17 mouse cellular contexts compared by ENCODE assay signal in the genomic region with DNA sequence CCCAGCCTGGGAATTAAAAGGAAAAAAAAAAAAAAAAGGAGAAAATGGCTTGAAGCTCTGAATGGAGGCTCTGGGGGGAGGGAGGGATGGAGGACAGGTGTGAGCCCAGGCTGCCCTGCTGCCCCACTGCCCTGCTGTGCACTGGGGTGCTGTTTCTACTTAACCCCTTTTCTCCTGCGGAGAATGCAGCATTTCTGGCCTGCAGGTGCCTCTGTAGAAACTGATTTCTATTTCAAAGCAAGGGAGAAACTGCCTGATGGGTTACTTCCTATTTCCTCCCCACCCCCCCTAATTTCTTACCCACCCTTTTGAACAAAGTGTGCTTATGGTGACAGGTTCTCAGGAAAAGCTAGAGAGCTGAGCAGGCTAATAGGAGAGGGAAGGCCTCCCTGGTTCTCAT.
DNase-seq lines count a peak whose midpoint lies in the region; ATAC-seq and TF ChIP-seq lines count a peak whose summit lies in the region.
"Had no signal": no experiment of that assay in that cellular context is flagged by ENCODE, and none has a peak within 500 bp of the region (broad histone marks: within the 10 kb centered on the region; RNA-seq: fewer than 3 reads in every experiment).

No protein-coding gene starts in this region.

- no peak overlapping the region for H3K4me3 ChIP-seq in forebrain, embryonic 15.5 days
- H3K4me3 ChIP-seq in hindbrain, embryonic 15.5 days, result peak overlapping the region; percentile 25
- peak overlapping the region; percentile 16 for H3K4me3 ChIP-seq in midbrain, postnatal 0 days (ENCODE audit: low read depth, low read length)
- H3K4me3 ChIP-seq: erythroblast, embryonic 14.5 days; heart, adult 2 months had no signal

- DNase-seq in brain, embryonic 14.5 days (ENCODE audit: low read depth), result peak; percentile 36
- no peak for DNase-seq in midbrain, postnatal 0 days (ENCODE audit: low spot score)
- no peak for DNase-seq in cerebellum, adult 18-20 months
- DNase-seq in embryo, embryonic 10.5 days (ENCODE audit: low spot score), result no peak
- DNase-seq: cerebellum, adult 11-12 months; cerebellum, postnatal 36 days; heart, adult 2 months; kidney, adult 9 months; kidney, postnatal 4 days; layer of hippocampus, postnatal 36 days; liver; liver, postnatal 0 days; thymus, postnatal 36 days had no signal

- H3K9ac ChIP-seq in forebrain, embryonic 15.5 days (replicated peaks), result no peak overlapping the region
- H3K9ac ChIP-seq in hindbrain, embryonic 15.5 days, result no peak overlapping the region; the same call in 1 of the 2 replicates
- 0 out of 2 replicates have a peak overlapping the region, but pooled peaks have one; percentile 2 for H3K9ac ChIP-seq in midbrain, postnatal 0 days (replicated peaks; ENCODE audit: low read length, poor library complexity, severe bottlenecking)
- H3K9ac ChIP-seq: liver, postnatal 0 days had no signal

- H3K9me3 ChIP-seq in forebrain, embryonic 15.5 days, result no peaks in the 10 kb centered on the region
- H3K9me3 ChIP-seq in hindbrain, embryonic 15.5 days, result no peaks in the 10 kb centered on the region
- H3K9me3 ChIP-seq in midbrain, postnatal 0 days (ENCODE audit: low read length), result no peaks in the 10 kb centered on the region

- TF ChIP-seq POLR2A in brain, embryonic 14.5 days (IDR thresholded peaks at IDR 0.05; ENCODE audit: borderline replicate concordance, extremely low read depth, insufficient read depth, insufficient read length, poor library complexity, severe bottlenecking), result no peak

- H3K36me3 ChIP-seq in forebrain, embryonic 15.5 days, result no peaks in the 10 kb centered on the region
- no peaks in the 10 kb centered on the region for H3K36me3 ChIP-seq in hindbrain, embryonic 15.5 days
- no peaks in the 10 kb centered on the region for H3K36me3 ChIP-seq in midbrain, postnatal 0 days (ENCODE audit: insufficient read depth, low read length)

- peaks cover 32% of the 10 kb centered on the region for H3K4me1 ChIP-seq in forebrain, embryonic 15.5 days
- H3K4me1 ChIP-seq in hindbrain, embryonic 15.5 days (replicated peaks), result peaks cover 55% of the 10 kb centered on the region
- H3K4me1 ChIP-seq in midbrain, postnatal 0 days (ENCODE audit: insufficient read depth, low read length), result peaks cover 3% of the 10 kb centered on the region; the same call in 1 of the 2 replicates

- H3K27ac ChIP-seq in forebrain, embryonic 15.5 days (replicated peaks), result no peak overlapping the region
- no peak overlapping the region for H3K27ac ChIP-seq in hindbrain, embryonic 15.5 days (replicated peaks)
- H3K27ac ChIP-seq in midbrain, postnatal 0 days (ENCODE audit: low read depth, low read length), result no peak overlapping the region
- H3K27ac ChIP-seq: heart, adult 2 months had no signal

- ATAC-seq in forebrain, embryonic 15.5 days (replicated peaks), result no peak
- no peak for ATAC-seq in hindbrain, embryonic 15.5 days (ENCODE audit: low FRiP score, low read depth)
- no peak for ATAC-seq in midbrain, postnatal 0 days (ENCODE audit: low FRiP score)
- ATAC-seq in granulocyte monocyte progenitor cell, adult 5-6 weeks (replicated peaks; ENCODE audit: poor library complexity, severe bottlenecking), result no peak
- ATAC-seq: liver, postnatal 0 days had no signal

- 33% methylated on average over 1 of the region's 1 CpGs for WGBS in forebrain, embryonic 15.5 days
- WGBS in hindbrain, embryonic 15.5 days, result 50% methylated on average over 1 of the region's 1 CpGs
- 29% methylated on average over 1 of the region's 1 CpGs for WGBS in midbrain, postnatal 0 days

- no peaks in the 10 kb centered on the region for H3K27me3 ChIP-seq in forebrain, embryonic 15.5 days
- H3K27me3 ChIP-seq in hindbrain, embryonic 15.5 days, result no peaks in the 10 kb centered on the region
- no peaks in the 10 kb centered on the region for H3K27me3 ChIP-seq in midbrain, postnatal 0 days (ENCODE audit: insufficient read depth, low read length)

- peak overlapping the region; percentile 59 for H3K4me2 ChIP-seq in forebrain, embryonic 15.5 days (replicated peaks)
- H3K4me2 ChIP-seq in hindbrain, embryonic 15.5 days, result peak overlapping the region; percentile 55
- H3K4me2 ChIP-seq in midbrain, postnatal 0 days (ENCODE audit: low read depth, low read length, poor library complexity, severe bottlenecking), result peak overlapping the region; percentile 68

- no peak for TF ChIP-seq CTCF in brain, embryonic 14.5 days (IDR thresholded peaks at IDR 0.05; ENCODE audit: borderline replicate concordance, extremely low read depth, insufficient read depth, insufficient read length)
- TF ChIP-seq CTCF in midbrain, postnatal 0 days (IDR thresholded peaks at IDR 0.05), result no peak
